Mouse (Mus musculus) naive thymus-derived CD4-positive, alpha-beta T cell, adult 2 months (primary cell): ENCODE data around the gene Pycr2.

Experiments
- DNase-seq: peaks from one replicate; pipeline ENCODE4 v3.0.0-alpha.2; 2011; ENCODE audit warnings: low read depth

Pycr2 gene

DNA sequence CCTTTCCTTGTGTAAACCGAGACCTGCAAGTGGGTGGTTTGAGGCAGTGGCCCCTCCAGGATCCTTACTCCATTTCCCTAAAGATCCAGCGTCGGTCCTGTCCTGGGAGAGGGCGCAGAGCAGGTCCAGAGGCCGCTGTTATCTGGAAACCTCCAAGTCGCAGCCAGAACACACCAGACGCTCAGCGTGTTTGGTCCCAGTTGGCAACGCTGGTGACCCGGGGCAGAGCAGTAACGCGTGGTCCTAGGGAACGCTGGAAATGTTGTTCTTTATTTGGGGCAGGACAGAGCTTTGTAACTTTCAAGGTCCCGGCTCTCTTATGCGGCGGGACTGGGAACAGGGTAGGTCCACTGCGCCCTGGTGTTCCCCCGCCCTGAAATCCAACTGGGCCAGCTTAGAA lies 37.6 kb downstream of the Pycr2 start:
- DNase-seq = no peak

DNA sequence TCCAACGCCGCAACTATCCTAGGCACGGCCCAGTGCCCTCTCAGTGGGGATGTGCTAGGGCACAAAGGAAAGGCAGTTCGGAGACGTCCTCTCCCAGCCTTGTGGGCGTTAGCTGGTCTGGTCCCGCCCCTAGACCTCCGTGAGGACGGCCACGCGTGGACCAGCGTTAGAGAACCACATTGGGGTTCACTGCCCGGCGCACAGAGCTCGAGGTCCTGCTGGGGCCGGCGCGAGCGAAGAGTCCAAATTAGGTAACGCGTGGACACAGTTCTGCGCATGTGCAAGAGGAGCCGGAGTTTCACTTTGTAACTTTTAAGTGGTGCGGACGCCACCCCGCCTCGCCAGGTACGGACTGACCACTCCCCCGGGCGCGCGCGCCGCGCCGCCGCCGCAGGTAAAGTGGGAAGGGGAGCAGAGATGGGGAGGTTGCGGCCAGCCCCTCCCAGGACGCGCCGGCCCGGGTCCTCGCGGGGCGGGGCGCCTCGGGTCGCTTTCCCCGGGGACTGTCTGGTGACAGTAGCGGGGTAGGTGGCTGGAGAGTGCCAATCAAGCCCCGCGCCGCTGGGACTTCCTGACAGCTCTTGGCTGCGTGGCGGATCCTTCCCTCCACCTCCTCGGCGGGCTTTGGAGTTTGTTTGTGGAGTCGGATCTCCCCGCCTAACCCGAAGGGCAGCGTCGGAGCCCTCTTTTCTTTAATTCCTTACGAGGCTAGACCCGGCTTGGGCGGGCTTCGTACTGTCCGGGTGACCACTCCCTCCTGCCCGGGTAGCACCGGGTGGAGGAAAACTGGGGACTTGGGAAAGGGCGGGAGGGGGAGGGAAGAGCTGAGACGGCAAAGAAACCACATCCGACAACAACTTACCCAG lies 38.3 kb downstream of the Pycr2 start, which contains the start of gene Tmem63a:
Gene Tmem63a, plus strand, starts transcription at position 179 of the 866 bp plus-strand sequence.
- DNase-seq = peak; percentile 81

DNA sequence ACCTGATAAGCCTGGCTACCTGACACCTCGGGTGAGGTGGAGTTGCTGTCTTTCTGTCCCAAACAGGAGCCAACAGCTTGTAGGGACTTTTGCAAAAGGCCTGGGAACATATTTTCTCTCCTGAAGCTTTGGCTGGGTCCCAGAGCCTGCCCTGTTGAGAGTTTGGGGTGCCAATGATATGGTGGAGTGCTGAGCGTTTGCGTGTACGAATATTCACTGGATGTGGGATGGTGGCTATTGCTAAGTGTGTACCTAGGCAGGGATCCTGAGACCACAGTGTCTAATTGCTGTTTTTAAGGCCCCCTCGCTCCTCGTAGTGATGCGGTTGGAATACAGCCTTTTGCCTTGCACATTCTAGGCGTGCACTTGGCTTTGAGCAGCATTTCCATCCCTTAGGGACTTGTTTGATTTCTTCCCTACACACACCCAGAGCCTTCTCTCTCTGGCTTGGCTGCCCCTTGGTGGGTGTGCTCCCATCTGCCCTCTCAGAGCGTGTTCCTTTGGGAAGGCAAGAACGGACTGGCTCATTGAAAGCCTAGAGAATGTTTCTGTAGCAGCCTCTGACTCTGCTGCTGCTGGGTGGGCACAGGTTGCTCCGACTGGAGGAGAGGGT lies 39.0 kb downstream of the Pycr2 start:
- no peak for DNase-seq

DNA sequence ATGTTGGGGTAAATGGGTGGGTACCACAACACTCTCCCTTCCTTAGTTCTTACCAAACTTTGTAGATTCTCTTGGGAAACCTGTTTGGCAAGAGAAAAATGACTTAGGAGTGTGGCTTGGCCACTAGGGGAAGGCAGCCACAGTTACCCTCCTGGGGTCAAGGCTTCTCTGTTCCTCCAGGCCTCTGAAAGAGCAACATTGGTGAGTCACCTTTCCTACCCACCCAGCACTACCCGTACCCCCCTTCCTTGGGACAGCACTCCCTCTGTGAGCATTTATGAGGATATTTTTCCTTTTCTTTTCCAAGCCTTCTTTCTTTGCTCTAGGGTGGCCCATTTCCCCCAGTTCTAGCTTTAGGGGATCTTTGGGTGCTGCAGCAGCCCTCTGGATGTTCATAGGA lies 39.8 kb downstream of the Pycr2 start:
- no peak for DNase-seq

DNA sequence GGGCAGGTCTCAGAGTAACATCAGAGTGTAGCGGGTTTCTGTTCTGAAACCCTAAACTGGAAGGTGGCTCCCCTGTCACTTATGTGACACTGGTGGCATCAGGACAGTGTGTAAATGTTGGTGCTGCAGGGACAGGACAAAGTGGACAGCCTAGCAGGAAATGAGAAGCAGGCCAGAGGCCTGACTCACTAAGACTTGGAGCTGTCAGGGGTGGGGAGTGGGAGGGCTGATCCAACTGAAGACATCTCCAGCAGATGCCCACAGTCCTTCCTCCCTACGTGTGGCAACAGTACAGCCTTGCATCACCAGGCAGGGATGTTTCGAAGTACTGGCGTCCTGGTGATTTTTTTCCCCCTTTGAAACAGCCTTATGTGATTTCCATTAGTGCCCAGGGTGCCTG lies 40.5 kb downstream of the Pycr2 start:
- no peak for DNase-seq

DNA sequence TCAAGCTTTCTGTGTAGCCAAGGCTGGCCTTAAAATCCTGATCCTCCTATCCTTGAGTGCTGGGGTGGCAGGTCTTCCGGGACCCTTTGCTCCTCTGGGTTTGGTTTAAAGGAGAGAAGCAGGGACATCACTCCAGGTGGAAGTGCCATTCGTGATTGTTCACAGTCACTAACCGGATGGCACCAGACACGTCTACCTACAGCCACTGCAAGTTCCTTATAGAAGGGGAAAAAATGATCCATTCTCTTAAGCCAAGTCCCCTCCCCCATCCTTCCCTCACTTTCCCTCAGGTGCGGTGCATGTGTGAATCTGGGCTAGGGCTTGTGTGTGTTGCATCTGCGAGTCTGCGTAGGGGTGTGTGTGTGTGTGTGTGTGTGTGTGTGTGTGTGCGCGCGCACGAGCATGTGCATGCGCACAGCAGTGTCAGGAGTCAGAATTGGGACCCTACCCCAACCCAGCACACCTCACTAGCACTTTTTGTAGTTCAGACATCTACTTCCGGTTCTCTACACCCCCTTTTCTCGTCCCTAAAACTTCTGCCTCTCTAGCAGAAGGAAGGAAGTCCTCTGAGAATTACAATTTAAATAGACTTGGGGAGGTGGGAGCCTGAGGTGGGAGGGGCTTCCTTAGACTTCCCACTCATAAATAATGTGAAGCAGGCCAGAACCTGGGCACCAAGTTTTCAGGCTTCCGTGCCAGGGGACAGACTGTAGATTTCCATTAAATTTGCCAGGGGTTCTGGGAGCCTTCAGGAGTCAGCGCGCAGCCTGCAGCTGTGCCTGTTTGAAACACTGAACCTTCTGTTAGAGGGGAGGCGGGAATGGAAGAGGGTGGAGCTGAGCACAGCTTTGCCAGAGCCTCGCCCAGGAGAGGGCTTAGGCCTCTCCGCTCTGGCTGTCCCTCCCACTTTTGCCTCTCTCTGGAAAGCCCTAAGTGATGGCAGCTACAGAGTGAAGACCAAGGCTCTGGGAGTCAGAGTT lies 41.2 kb downstream of the Pycr2 start:
- peak; percentile 61 for DNase-seq

DNA sequence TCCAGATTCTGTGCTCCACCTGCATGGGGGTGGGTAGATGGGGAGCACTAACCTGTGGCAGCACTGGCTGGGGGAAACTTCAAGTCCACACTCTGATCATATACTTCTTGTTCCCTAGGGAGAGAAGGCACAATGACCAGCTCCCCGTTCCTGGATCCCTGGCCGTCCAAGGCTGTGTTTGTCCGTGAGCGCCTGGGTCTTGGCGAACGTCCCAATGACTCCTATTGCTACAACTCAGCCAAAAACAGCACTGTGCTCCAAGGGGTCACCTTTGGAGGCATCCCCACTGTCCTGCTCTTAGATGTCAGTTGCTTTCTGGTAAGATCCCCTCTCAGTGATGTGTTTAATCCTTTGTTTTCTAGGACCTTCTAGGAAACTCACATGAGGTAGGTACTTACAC lies 42.4 kb downstream of the Pycr2 start:
- no peak for DNase-seq

DNA sequence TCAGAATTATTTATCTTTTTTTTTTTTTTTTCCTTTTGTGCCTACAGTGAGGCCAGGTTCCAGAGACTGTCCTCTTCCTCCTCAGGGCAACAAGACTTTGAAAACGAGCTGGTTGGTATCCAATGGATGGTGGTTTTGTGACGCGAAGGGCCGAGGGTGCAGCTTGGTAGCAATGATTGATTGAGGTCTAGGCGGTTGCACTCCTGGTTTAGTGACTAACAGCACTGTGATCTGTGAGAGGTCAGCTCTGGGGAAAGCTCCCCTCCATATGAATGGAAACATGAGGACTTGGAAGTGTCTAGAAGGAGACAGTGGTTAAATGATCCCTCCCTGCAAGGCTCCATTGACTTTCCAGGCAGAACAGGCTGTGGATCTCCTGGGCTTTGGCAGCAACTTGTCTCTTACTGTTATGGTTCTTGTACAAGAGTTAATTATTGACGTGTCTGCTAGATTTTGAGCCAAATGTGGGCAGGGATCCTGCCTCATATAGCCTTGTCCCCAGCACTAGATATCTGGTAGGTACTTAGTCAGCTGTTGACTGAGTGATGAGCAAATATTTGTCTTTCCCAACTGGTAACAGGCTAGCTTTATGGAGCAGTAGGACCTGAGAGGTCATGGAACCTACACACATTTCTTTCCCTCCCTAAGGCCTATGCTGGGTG lies 48.1 kb downstream of the Pycr2 start:
- DNase-seq = no peak

DNA sequence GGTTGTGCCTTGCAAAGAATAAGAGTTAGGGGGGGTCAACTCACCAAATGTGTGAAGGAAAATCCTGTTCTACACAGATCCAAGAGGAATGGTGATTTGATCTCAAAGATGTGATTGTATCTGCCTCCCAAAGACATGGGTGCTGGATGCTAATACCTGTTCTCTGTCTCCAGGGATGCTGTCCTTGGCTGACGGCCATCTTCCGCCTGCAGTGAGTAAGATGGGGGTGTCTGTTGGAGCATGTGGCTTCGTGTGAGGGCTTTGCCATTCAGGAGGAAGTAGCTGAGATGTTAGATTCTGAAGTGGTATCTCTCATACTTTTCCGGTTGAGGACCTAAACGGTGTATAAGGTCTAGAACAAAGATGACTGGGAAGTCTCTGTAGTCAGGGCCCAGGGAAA lies 48.7 kb downstream of the Pycr2 start:
- DNase-seq = no peak

DNA sequence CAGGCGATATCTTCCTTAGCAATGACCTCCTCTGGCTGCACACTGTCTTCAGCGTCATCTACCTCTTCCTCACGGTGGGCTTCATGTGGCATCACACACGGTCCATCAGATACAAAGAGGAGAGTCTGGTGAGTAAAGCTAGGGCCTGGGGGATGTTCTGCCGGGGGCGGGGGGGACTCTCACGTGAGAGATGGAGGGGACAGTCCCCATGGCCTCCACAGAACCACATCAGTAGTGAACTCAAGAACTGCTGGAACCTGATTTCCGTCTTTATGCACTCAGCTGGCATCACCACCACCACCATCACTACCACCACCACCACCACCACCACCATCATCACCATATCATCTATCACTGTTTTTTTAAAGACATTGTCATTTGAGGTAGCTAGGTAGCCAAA lies 52.3 kb downstream of the Pycr2 start:
- no peak for DNase-seq

DNA sequence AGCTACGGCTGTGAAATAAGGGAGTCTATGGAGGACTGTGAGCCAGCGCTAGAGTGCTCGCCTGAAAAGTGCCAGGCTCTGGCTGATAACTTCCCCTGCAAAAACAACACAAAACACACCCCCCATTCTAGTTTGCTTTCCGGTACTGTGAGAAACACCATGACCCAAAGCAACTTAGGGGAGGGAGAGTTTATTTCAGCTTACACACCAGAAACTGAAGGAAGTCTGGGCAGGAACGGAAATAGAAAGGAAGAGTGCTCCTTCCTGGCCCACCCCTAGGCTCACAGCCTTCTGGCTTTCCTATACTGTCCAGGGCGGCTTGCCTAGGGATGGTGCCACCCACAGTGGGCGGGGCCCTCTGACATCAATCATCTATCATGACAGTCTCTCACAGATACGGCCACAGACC lies 52.9 kb downstream of the Pycr2 start:
- DNase-seq = no peak
